Mouse (Mus musculus) spleen, adult 12 weeks (tissue): ENCODE results near the gene D330020A13Rik.
A peak's percentile ranks its signal among the peaks of the same experiment; 100 is the strongest.

Experiments
- DNase-seq: peaks from one replicate; pipeline ENCODE4 v3.0.0; 2022; ENCODE audit warnings: low spot score

The D330020A13Rik gene

GRCm38 (mm10) chr6:120301137-120301536 lies 7.0 kb downstream of the D330020A13Rik start:
- DNase-seq: no peak

- no peak for DNase-seq
Measured at GRCm38 (mm10) chr6:120302755-120303316, 8.7 kb downstream of the D330020A13Rik start.

GRCm38 (mm10) chr6:120306859-120307594 lies 12.9 kb downstream of the D330020A13Rik start:
- DNase-seq: no peak

- DNase-seq: no peak
Measured at GRCm38 (mm10) chr6:120309338-120309737, 15.2 kb downstream of the D330020A13Rik start.

- no peak for DNase-seq
Measured at GRCm38 (mm10) chr6:120309787-120310186, 15.6 kb downstream of the D330020A13Rik start.

GRCm38 (mm10) chr6:120312443-120312842 lies 18.3 kb downstream of the D330020A13Rik start:
- DNase-seq: no peak

- DNase-seq: no peak
Measured at GRCm38 (mm10) chr6:120318303-120318940, 24.3 kb downstream of the D330020A13Rik start.

GRCm38 (mm10) chr6:120319129-120319528 lies 25.0 kb downstream of the D330020A13Rik start:
- no peak for DNase-seq

GRCm38 (mm10) chr6:120320369-120320768 lies 26.2 kb downstream of the D330020A13Rik start:
- DNase-seq: no peak

- DNase-seq: peak; percentile 30
Measured at GRCm38 (mm10) chr6:120324295-120324927, 30.2 kb downstream of the D330020A13Rik start.

GRCm38 (mm10) chr6:120332351-120332750 lies 38.2 kb downstream of the D330020A13Rik start:
- no peak for DNase-seq

- no peak for DNase-seq
Measured at GRCm38 (mm10) chr6:120343992-120344391, 49.8 kb downstream of the D330020A13Rik start.
